Mouse (Mus musculus) E14TG2a.4 (cell line): Measurements from ENCODE around the gene Fam198b.

Experiments
- CTCF ChIP-seq: conservative IDR thresholded peaks from 2 replicates; pipeline ENCODE4 v1.5.1; 2014; ENCODE audit warnings: low read length
- NANOG ChIP-seq: IDR thresholded peaks from 2 replicates; pipeline ENCODE4 v1.6.1; 2014; ENCODE audit warnings: borderline replicate concordance, low read length, mixed read lengths
- POU5F1 ChIP-seq: IDR thresholded peaks from 2 replicates; pipeline ENCODE4 v1.6.1; 2014; ENCODE audit warnings: low read length, borderline replicate concordance

DNA sequence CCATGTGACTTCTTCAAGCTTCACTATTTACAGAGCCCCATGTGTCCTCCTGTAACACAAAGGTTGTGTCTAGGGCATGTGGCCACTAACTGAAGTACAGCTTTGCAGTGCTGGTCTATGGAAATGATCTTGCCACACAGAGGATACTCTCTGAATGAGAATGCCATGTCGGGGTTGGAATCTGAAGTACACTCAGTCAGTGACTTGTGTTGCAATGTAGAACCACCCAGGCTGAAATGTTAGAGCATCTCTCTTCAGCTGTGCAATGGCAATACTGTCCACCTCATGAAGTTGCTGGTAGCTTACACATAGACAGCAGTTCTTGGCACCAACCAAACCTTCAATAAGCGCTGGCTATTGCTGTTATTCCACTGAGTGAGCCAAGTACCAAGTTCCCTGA is 3.6 kb downstream of the Fam198b start:
- TF ChIP-seq CTCF, result no peak
- TF ChIP-seq POU5F1, result no peak
- no peak for TF ChIP-seq NANOG
